Mouse (Mus musculus): ENCODE results near the gene Flrt1.

Gene Flrt1

DNA sequence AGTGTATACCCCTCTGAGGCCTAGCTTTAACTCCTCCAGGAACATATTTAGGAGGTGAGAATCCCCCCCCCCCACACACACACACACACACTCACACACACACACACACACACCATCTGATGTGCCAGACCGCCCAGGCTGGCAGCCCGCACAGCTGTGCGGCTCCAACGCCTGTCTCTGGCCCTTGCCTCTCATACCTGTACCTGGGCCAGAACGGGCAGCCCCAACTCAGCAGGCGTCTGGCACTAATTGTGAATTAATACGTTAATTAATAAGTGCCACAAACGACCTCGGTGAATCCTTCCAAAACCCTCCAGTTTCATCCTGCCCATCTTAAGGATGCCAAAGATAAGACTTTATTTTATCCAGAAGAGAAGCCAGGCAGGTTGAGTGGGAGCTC is 27.9 kb upstream of the Flrt1 start:
- ATAC-seq (ENCODE audit: insufficient number of reproducible peaks, low FRiP score, low TSS enrichment) = no peak

DNA sequence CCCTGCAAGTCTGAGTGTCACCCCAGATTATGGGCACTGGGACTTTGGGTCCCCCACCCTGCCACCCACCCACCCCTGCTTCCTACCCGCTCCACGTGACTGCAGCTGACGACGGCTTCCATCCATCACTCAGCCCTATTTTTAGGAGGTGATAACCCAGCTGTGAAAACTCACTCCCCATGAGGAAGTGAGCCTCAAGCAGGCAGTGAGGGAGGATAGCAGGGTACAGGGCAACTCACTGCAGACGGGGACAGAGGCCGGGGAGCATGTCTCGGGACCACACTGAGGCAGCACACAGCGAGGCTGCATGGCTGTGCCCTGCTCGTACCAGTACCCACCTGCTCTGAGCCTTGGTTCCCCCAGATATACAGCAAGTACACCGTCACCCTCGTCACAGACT is 24.8 kb upstream of the Flrt1 start:
- ATAC-seq (ENCODE audit: insufficient number of reproducible peaks, low FRiP score, low TSS enrichment) = no peak

DNA sequence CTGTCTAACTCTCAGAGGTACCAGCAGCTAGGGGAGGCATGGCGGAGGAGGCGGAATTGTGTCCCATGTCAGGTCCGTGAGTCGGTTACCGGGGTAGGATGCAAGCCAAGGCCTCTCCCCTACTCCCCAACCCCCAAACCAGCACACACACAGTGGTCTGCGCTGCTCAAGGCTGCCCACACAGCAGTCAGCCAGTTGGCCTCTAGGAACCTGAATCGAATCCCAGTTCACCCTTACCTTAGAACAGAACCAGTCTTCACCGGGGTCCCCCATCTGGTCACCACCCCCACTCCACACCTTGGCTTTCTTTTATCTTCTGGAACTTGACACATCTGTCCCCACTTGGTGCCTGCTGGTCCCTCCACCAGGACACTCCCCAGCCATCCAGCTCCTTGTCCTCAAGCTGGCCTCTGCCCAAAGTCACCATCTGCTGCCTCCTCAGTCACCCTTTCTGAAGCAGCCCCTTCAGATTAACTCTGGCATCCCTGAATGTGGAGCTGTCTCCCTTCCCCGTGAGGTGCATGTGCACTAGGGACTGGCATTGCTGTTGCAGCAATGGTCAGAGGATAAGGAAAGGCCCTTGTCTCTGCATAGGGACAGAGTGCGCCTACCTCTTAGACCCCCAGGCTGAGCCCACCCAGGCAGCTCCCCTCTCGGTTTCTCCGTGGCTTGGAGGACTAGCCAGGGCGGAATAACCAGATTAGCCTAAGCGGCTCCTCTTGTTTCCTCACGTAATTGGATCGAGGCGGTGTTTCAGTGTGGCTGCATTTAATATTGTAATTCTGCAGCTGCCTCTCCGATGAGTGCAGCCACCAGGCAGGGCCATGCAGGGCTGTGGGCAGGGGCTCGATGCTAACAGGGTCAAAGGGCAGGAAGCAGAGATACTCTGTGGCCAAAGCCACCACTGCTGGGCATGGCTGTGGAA is 23.3 kb upstream of the Flrt1 start:
- 0 out of 2 replicates have a peak, but pooled peaks have one; percentile 41 for ATAC-seq (ENCODE audit: insufficient number of reproducible peaks, low FRiP score, low TSS enrichment)

- ATAC-seq (ENCODE audit: insufficient number of reproducible peaks, low FRiP score, low TSS enrichment) = no peak
Observed at GRCm38 (mm10) chr19:7126933-7127332, 21.4 kb upstream of the Flrt1 start.

- no peak for ATAC-seq (ENCODE audit: insufficient number of reproducible peaks, low FRiP score, low TSS enrichment)
Observed at GRCm38 (mm10) chr19:7126209-7126608, 20.7 kb upstream of the Flrt1 start.

- ATAC-seq (ENCODE audit: insufficient number of reproducible peaks, low FRiP score, low TSS enrichment) = no peak
Observed at GRCm38 (mm10) chr19:7125526-7126156, 20.1 kb upstream of the Flrt1 start.

DNA sequence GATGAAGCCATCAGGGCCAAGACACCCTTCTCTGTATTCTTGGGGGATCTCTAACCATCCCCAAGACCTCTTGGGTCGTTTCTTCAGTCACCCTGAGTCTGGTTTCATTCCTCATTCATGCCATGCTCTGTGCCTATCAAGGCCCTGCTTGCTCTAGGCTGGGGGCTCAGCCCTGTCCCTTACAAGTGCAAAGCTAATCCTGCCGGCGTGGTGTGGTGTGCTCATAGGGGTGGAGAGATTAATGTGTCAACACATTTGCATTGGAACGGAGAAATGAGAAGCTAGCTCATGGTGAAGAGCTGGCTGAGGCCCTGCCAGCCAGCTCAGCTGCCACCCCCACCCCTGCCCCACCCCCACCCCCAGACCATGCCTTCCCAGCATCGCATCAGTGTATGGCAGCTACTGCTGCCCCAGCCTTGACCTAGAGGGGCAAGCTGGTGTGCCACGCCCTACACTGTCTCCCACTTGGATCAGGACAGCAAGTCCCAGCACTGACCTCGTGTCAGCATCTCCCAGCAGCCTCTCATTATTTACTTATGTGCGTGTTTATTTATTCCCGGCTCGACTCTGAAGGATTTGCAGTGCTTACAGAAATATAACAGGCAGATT is 17.3 kb upstream of the Flrt1 start:
- no peak for ATAC-seq (ENCODE audit: insufficient number of reproducible peaks, low FRiP score, low TSS enrichment)

- ATAC-seq (ENCODE audit: insufficient number of reproducible peaks, low FRiP score, low TSS enrichment) = no peak
Observed at GRCm38 (mm10) chr19:7122277-7122676, 16.7 kb upstream of the Flrt1 start.

- ATAC-seq (ENCODE audit: insufficient number of reproducible peaks, low FRiP score, low TSS enrichment) = peak; percentile 59; the same call in 1 of the 2 replicates
Observed at GRCm38 (mm10) chr19:7121252-7121651, 15.7 kb upstream of the Flrt1 start.

DNA sequence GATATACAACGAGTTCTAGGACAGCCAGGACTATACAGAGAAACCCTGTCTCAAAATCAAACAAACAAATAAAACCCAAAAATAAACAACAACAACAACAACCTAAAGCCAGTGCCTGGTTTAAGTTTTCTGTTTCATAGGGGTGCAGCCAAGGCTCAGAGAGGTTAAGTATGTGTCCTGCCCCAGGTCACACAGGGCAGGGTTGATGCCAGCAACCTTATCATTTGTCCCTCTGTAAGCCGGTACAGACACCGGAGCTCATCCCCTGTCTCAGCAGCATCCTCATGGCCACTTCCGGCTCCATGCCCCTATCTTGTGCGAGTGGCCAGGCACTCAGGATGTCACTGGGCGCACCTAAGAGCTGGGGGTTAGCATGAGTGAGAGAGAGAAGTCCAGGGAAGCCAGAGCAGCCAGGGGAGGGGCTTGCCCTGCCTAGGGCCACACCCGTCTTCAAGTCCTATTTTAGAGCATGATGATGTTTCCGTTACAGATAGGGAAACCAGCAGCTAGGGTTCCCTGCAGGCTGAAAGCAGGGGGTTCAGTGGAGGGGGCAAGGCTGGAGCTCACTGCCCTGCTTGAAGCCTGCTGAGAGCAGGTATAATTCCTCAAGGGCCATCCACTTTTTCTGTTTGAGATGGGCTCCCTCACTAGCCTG is 12.3 kb upstream of the Flrt1 start:
- no peak for ATAC-seq (ENCODE audit: insufficient number of reproducible peaks, low FRiP score, low TSS enrichment)

DNA sequence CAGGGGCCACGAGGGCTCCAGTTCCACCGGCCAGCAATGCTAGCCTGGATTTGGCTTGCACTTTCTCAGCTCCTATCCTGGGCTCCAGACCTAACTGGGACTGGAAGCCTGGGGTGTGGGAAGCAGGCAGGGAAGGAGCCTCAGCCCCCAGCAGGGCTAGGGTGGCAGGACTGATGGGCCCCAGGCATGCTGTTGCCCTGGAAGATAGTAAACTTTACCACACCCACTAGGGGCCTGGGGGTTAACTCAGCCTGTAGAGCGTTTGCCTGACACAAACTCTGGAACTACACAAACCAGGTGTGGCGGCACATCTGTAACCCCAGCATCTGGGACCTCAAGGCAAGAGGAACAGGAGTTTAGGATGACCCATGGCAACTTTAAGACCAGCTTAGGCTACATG is 11.6 kb upstream of the Flrt1 start:
- ATAC-seq (ENCODE audit: insufficient number of reproducible peaks, low FRiP score, low TSS enrichment) = no peak

GRCm38 (mm10) chr19:7116038-7116731 is 10.7 kb upstream of the Flrt1 start:
- no peak for ATAC-seq (ENCODE audit: insufficient number of reproducible peaks, low FRiP score, low TSS enrichment)

DNA sequence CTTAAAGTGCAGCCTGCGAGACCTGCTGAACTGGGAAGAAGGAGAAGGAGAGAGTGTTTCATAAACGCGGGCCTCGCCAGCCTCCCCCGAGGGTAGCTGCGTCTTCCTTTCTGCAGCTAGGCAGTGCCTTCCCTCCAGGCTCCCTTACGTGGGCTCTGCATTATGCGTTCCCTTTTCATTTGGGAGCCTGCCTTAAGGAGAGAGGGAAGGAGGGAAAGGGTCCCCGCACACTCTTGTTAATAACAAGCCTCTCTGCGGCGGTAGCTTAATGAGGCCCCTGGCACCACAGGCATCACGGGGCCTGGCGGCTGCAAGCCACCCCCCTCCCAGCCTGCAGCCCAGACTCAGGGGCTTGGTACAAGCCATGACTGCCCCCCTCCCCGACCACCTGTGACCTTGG is 8.0 kb upstream of the Flrt1 start:
- ATAC-seq (ENCODE audit: insufficient number of reproducible peaks, low FRiP score, low TSS enrichment) = no peak

DNA sequence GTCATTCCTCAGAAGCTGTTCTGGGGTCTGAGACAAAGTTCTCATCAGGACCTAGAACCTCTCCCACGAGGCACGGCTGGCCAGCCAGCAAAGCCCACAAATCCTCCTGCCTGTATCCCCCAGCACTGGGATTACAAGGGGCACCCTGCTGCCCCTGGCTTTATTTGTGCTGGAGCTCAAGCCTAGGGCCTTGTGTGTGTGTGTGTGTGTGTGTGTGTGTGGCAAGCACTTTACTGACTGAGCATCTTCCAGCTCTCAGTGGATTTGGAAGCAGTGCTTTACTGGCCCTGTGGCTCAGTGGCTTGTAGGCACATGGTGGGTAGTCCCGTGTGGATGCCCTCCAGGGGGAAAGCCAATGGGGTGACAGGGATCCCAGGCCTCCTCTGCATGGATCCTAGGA is 7.1 kb upstream of the Flrt1 start:
- no peak for ATAC-seq (ENCODE audit: insufficient number of reproducible peaks, low FRiP score, low TSS enrichment)

DNA sequence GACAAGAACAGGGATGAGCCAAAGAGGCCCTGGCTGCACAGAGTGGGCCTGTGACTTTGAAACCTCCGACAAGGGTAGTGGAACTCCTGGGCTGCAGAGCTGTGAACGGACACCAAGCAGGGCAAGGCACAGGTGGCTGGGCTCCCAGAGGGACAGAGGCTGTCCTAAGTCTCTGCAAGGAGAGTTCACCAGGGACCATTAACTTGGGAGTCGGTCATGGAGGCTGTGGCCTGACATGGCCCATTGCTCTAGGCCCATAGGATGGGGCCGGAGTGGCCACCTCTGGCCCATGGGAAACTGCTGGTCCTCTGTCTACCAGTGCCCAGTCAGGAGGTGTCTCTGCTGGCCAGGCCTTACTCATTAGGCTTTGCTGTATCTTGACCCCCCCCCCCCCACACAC is 6.2 kb upstream of the Flrt1 start:
- no peak for ATAC-seq (ENCODE audit: insufficient number of reproducible peaks, low FRiP score, low TSS enrichment)

GRCm38 (mm10) chr19:7111309-7111708 is 5.8 kb upstream of the Flrt1 start:
- no peak for ATAC-seq (ENCODE audit: insufficient number of reproducible peaks, low FRiP score, low TSS enrichment)

GRCm38 (mm10) chr19:7110875-7111274 is 5.3 kb upstream of the Flrt1 start:
- no peak for ATAC-seq (ENCODE audit: insufficient number of reproducible peaks, low FRiP score, low TSS enrichment)

- ATAC-seq (ENCODE audit: insufficient number of reproducible peaks, low FRiP score, low TSS enrichment) = no peak
Observed at GRCm38 (mm10) chr19:7110097-7110496, 4.6 kb upstream of the Flrt1 start.

GRCm38 (mm10) chr19:7108114-7108905 is 2.8 kb upstream of the Flrt1 start:
- ATAC-seq (ENCODE audit: insufficient number of reproducible peaks, low FRiP score, low TSS enrichment) = no peak
